Mouse (Mus musculus) right cerebral cortex, postnatal 4 days (tissue): ENCODE measurements around the gene Ppl.

Experiments used
- DNase-seq: peaks from one replicate; pipeline ENCODE4 v3.0.0-alpha.2; 2022

Ppl gene

DNA sequence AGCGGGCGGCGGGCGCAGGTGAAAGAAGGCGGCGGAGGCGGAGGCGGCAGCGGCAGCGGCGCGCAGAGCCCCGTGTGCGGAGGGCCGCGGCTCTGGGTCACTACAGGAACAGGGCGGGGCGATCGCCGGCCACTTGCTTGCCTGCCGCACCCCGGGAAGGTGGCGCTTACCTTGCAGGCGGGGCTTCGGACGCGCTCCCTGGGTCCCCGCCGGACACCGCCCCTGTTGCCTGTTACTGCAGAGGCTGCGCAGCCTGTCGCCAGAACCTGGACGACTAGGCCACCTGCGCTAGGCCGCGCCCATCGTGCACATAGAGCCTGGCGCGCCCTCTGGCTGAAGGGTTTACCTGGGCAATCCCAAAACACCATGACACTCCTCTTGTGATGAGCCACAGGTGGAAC, at the start of gene Ppl:
Gene Ppl, minus strand, starts transcription at position 21 of the 401 bp plus-strand sequence.
- DNase-seq: no peak

- DNase-seq: no peak
These were observed 40.4 kb upstream of the Ppl start for GRCm38 (mm10) chr16:5172636-5173035.

DNA sequence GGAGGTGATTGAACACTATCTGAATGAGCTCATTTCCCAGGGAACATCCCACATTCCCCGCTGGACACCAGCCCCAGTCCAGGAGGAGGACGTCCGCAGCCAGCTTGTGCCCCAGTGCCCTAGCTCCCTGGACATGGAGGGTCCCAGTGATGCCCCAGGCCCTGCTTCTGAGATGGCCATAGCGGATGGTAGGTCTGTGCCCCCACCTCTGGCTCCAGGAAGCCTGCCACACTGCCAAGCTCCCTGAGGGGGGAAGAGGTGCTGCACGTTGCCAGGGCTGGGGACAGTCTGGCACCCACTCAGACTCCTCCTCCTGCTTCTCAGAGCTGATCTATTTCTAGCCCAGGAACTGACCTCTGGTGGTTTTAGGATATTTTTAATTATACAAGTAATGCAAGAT, 36.6 kb upstream of the Ppl start:
- no peak for DNase-seq

GRCm38 (mm10) chr16:5168038-5168437, 35.8 kb upstream of the Ppl start:
- no peak for DNase-seq

DNA sequence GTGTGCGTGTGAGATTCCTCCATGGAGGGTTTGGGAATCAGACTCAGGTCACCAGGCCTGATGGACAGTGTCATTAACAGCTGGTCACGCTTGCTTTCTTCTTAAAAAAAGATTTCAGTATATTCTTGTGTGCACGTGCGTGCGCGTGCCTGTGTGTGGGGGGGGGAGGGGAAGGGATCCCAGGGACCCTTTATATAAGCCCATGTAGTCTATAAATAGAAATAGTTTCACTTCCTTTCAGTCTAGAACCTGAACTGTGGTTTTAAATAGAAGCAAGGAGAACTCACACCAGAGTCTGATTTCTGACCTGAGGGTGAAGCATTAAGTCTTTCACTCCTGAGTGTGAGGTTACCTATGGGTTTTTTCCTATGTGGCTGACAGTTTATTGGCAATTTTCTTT, 32.1 kb upstream of the Ppl start:
- no peak for DNase-seq

DNA sequence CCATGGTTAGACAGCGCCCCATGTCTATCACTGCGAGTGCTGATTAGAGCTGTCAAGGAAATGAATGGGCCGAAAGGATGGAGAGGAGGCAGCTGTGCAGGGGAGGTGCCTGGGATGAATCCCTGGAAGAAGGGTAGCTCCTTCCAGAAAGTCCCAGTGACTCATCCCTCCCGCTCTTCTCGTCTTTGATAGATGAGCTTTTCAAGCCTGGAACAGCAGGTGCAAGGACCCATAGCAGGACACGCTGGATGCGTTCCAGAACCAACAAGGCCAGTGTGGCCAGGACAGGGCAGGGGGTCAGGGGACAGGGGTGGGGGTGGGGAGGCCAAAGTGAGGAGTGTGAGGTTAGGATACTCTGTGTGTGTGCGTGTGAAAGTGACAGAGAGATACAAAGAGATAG, 27.0 kb upstream of the Ppl start:
- DNase-seq: no peak

DNA sequence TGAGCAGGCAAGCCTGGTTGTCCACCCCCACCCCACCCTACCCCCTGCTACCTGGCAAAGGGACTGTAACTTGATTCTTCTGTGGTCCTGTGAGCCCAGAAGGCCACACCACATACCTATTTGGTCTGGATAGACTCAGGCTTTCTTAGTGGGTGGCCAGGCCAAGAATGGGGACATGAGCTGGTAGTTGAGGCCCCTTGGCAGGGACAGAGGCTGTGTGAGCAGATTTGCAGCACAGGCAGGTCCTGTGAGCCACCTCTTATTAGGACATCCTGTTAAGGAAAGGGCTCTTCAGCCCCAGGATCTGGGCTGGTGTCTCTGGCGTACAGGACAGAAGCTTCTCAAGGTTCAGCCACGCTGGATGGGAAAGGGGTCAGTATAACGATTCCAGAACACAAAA, 24.9 kb upstream of the Ppl start:
- DNase-seq: no peak

GRCm38 (mm10) chr16:5156495-5156894, 24.3 kb upstream of the Ppl start:
- no peak for DNase-seq

DNA sequence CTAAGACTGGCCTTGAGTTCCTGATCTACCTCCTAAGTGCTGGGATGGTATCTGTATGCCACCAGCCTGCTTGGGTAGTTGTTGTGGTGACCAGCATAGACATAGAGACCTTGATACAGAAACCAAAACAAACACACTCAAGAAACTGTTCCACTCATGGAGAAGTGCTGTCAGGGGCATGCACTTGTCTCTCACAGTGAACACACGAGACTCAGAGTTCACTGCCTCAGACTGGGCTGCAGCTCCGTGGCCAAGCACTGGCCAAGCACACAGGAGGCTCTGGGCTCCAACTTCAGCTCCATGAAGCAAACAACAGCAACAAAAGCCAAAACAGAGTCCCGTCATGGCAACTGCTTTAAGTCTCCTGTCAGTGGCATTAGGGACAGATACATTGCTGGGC, 22.8 kb upstream of the Ppl start:
- DNase-seq: no peak

DNA sequence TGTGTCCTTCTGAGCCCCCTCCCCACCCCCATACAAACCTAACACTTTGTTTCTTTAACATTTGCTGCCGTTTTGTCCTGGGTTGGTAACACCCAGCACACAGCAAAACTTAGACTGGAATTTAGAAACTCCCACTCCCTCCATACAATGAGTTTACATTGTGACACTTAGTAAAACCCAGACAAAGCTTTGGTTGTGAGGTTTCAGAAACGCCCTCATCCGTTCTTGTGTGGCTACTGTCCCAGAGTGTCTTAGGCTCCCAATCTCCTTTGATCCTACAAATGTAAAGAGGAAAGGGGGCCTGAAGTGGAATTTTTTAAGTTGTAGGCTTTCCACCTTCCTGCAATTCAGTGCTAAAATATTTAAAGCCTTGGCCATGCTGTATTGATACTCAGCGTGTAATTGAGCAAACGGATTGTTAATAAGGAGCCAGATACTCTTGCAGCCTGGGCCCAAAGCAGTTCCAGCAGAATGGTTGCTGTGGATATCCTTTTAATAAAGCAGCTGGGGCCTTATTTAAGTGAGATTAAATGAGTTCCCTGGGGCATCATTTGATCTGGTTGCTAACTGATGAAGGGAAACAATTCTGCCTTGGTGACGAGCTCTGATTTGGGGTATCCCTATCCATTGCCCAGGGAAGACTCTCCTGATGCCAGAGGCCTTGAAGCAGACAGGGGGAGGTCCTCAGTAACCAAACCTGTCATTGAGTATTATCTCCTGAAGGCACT, 21.2 kb upstream of the Ppl start:
- no peak for DNase-seq

- no peak for DNase-seq
These were observed 18.3 kb upstream of the Ppl start for GRCm38 (mm10) chr16:5150544-5150943.

DNA sequence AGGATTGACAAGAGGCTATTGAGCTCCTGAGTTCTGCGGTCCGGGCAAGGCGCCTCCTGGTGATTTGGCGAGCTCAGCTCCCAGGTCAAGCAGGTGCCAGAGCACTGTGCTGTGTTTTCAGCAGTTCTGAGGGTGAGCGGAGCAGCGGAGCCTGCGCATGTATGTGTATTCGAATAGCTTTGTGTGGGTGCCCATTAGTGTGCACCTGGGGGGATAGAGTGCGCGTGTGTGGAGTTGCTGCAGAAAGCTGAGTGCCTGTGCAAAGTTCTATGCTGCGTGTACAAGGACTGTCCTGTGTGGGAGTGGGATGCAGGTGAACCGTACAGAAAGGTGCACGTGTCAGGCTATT, 14.8 kb upstream of the Ppl start, which contains the start of gene Sec14l5:
Gene Sec14l5, plus strand, starts transcription at position 73 of the 349 bp plus-strand sequence.
- no peak for DNase-seq

GRCm38 (mm10) chr16:5146367-5147036, 14.3 kb upstream of the Ppl start:
- DNase-seq: no peak

- DNase-seq: peak; percentile 77
These were observed 13.3 kb upstream of the Ppl start for GRCm38 (mm10) chr16:5145570-5145969.

DNA sequence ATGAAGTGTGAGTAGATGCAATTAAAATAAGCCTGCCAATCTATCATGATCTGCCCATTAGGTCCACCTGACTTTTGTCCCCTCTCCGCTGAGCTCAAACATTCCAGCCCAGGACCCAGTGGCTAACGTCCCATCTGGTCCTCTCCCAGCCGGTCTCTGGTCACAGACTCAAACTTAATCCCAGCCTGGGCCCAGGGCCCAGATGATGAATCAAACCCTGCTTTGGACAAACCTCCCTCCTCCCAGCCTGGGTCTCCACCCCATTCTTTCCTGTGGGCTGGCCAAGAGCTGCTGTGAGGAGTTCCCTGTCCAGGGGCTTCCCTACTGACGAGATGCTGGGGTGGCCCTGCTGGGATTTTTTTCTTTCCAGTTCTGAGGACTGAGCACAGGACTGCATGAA, 7.5 kb upstream of the Ppl start:
- DNase-seq: no peak

DNA sequence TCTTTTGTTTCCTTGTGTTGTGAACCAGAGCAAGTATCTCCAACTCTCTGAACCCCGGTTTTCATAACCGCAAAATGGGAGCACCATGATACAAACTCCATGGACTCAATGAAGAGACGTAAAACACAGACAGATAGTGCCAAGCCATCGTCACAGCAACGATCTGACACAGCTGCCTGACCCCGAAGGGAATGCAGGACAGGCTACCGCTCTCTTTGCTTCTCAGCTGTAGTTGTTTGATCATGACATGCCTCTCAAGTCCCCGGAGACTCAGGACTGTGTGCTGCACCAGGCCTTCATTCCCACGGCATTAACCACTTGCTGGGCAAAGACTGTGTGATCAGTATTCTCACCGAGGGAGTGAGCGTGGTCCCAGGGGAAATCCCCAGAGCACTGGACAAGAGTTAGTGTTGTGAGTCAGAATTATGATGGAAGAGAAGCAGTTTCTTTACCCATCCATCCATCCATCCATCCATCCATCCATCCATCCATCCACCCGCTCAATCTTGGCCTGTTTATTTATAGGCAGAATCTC, 4.9 kb upstream of the Ppl start:
- no peak for DNase-seq

- no peak for DNase-seq
These were observed 4.3 kb upstream of the Ppl start for GRCm38 (mm10) chr16:5136505-5136904.

GRCm38 (mm10) chr16:5135551-5136261, 3.5 kb upstream of the Ppl start:
- DNase-seq: no peak

DNA sequence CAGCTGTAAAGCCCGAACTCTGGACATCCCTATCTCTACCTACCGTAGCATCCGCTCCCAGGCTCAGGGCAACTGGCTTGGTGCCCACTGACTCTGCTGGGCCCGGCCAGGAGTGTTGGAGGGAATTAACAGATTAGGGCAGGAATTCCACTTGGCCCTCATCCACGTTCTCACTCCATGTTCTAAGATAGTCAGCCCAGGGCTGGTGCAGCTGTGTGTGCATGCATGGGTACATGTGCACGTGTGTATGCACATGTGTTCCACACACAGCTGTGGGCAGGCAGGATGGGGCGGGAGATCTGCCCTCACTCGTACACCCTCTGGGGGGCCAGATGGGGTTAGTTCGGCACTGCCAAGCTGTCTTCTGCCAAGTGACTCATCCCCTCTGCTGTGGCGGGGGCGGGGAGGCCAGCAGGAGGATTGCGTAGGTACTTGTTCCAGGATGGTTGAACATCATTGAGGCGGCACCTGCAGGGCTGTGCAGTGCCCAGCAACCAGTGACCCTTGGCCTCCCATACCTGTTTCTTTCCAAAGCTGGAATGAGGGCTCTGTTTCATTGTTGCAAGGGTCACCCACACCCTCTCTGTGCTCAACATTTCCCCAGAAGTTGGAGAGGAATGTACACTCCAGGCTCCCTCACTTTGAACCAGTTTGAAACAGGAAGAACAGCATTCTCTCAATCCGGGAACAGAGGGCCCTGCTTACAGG, 2.6 kb upstream of the Ppl start:
- no peak for DNase-seq

DNA sequence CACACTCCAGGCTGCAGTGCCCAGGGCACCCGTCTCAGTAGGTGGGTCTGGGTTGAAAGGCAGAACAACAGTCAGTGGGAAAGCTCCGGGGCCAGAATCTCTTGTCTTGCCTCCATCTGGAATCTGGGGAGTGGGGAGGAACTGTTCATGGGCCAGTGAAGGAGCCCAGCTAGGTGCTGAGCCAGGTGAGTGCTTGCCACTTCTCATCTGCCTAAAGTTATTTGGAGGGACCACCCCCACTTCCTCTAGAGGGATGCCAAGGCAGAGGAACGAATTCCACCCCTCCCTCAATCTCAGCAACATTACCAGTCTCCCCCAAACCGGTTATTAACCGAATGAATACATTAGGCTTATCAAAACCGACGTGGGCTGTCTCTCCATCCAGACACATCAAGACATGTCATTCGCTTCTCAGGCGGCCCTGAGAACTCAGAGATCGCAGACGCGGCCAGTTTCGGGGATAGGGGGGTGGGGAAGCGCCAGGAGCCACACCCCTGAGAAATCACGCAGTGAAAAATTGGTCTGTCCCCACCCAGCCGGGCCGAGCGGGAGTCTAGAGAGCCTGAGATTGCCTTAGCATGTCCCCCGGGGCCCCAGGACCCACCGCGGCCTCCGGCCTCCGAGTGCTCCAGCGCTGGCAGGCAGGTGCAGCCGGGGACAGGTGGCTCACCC, 834 bp downstream of the Ppl start:
- DNase-seq: no peak

GRCm38 (mm10) chr16:5130766-5131165, 1.5 kb downstream of the Ppl start:
- no peak for DNase-seq

DNA sequence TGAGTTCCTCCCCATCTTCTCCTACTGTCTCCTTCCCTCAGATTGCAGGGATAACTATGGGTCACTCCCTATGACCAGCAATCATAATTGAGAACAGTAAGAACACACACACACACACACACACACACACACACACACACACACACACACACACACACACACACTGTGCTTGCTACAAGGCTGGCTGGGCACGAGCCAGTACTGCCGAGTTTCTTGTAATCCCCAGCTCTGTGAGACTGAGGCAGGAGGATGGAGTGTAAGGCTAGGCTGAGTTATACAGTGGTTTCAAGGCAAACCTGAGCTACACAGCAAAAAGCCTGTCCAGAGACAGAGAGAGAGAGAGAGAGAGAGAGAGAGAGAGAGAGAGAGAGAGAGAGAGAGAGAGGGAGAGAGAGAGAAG, 2.0 kb downstream of the Ppl start:
- DNase-seq: no peak

- DNase-seq: no peak
These were observed 8.7 kb downstream of the Ppl start for GRCm38 (mm10) chr16:5123476-5123875.
